ENCODE assay signal across 8 mouse cellular contexts in the genomic region with DNA sequence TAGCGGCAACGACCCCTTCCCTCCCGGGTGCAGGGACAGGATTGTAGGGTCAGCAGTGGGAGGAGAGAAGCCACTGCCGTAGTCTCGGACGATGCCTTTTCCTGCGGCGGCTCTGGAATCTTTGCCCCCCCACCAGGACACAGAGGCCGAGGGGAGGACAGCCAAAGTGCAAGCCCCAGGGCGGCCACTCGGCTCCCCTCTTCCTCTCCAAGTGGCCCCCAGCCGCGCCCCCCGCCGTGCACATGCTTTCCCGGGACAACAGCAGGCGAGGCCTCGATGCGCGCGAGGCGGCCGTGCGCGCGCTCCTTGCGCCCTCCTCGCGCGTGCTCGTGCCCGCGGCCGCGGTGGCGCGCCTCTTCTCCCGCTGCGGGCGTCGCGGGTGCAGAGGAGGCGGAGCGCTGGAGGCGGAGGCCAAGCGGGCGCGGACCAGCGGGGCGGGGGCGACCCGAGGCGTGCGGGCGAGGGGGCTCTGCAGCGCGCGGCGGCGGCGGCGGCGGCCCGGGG.
DNase-seq lines count a peak whose midpoint lies in the region; ATAC-seq lines count a peak whose summit lies in the region.

No protein-coding gene starts in this region.

- peak; percentile 92 for ATAC-seq in hindbrain, embryonic 12.5 days (ENCODE audit: low FRiP score)

- no peaks in the 10 kb centered on the region for H3K27me3 ChIP-seq in hindbrain, embryonic 12.5 days

- H3K36me3 ChIP-seq in hindbrain, embryonic 12.5 days = no peaks in the 10 kb centered on the region

- 1% methylated on average over 55 of the region's 64 CpGs for WGBS in hindbrain, embryonic 12.5 days

- peak overlapping the region; percentile 86 for H3K9ac ChIP-seq in hindbrain, embryonic 12.5 days

- DNase-seq in NIH3T3 (ENCODE audit: low read depth) = peak; percentile 93
- peak; percentile 34 for DNase-seq in cerebellum, adult 9-10 months
- peak; percentile 51 to 78 for DNase-seq in frontal cortex, postnatal 14 days (ENCODE audit: low spot score in 2 of 2)
- DNase-seq in layer of hippocampus, postnatal 36 days = peak; percentile 82 to 84
- peak; percentile 76 for DNase-seq in lung, postnatal 14 days
- peak; percentile 94 for DNase-seq in retina, postnatal 1 day
- DNase-seq in urinary bladder, adult 2 months (ENCODE audit: low spot score) = peak; percentile 79

- H3K4me3 ChIP-seq in hindbrain, embryonic 12.5 days = peak overlapping the region; percentile 81

- H3K4me2 ChIP-seq in hindbrain, embryonic 12.5 days (replicated peaks) = peak overlapping the region; percentile 79

- H3K4me1 ChIP-seq in hindbrain, embryonic 12.5 days = peaks cover 24% of the 10 kb centered on the region

- H3K27ac ChIP-seq in hindbrain, embryonic 12.5 days = peak overlapping the region; percentile 88

- no peaks in the 10 kb centered on the region for H3K9me3 ChIP-seq in hindbrain, embryonic 12.5 days (replicated peaks)

Comparison
In these comparisons a context has a peak if more than half of its experiments do, and no peak if none do; other contexts are left out.
1. Peak in every context shown above with its lines: DNase-seq, ATAC-seq, H3K4me3 ChIP-seq and H3K27ac ChIP-seq.
2. DNase-seq: peak in every context shown above with its lines; median percentile 94 in retina, postnatal 1 day; 93 in NIH3T3; 83 in layer of hippocampus, postnatal 36 days; 79 in urinary bladder, adult 2 months; 76 in lung, postnatal 14 days; 64 in frontal cortex, postnatal 14 days; 34 in cerebellum, adult 9-10 months.